Mouse (Mus musculus): ENCODE results near the gene Dhps.
"Not testable (repeated sequence)": the region's sequence is repeated elsewhere in the genome, so short reads cannot be mapped to it uniquely, and the experiment has no call there.

Gene Dhps

GRCm38 (mm10) chr8:85091526-85092090 is 20.1 kb downstream of the Dhps start:
- no peak for DNase-seq (ENCODE audit: low read depth, low spot score)

GRCm38 (mm10) chr8:85095051-85095450 is 23.5 kb downstream of the Dhps start:
- no peak for DNase-seq (ENCODE audit: low read depth, low spot score)

- no peak for DNase-seq (ENCODE audit: low read depth, low spot score)
Measured at GRCm38 (mm10) chr8:85095566-85095965, 24.0 kb downstream of the Dhps start.

GRCm38 (mm10) chr8:85096196-85096595 is 24.6 kb downstream of the Dhps start:
- no peak for DNase-seq (ENCODE audit: low read depth, low spot score)

- no peak for DNase-seq (ENCODE audit: low read depth, low spot score)
Measured at GRCm38 (mm10) chr8:85096850-85097249, 25.3 kb downstream of the Dhps start.

GRCm38 (mm10) chr8:85100076-85100665 is 28.6 kb downstream of the Dhps start:
- no peak for DNase-seq (ENCODE audit: low read depth, low spot score)

GRCm38 (mm10) chr8:85113241-85113640 is 41.7 kb downstream of the Dhps start:
- no peak for DNase-seq (ENCODE audit: low read depth, low spot score)

GRCm38 (mm10) chr8:85115501-85115900 is 43.9 kb downstream of the Dhps start:
- no peak for DNase-seq (ENCODE audit: low read depth, low spot score)

- DNase-seq (ENCODE audit: low read depth, low spot score) = no peak
Measured at GRCm38 (mm10) chr8:85116984-85117383, 45.4 kb downstream of the Dhps start.

- peak; percentile 77 for DNase-seq (ENCODE audit: low read depth, low spot score)
Measured at GRCm38 (mm10) chr8:85119052-85119981, 47.8 kb downstream of the Dhps start.

- DNase-seq (ENCODE audit: low read depth, low spot score) = not testable (repeated sequence)
Measured at GRCm38 (mm10) chr8:85120251-85120650, 48.7 kb downstream of the Dhps start.

GRCm38 (mm10) chr8:85122995-85123394 is 51.4 kb downstream of the Dhps start, which contains the start of gene Zfp791:
Gene Zfp791 (minus strand): TSS chr8:85123095.
- no peak for DNase-seq (ENCODE audit: low read depth, low spot score)

GRCm38 (mm10) chr8:85123691-85124090 is 52.1 kb downstream of the Dhps start:
- no peak for DNase-seq (ENCODE audit: low read depth, low spot score)
